Mouse (Mus musculus) kidney, embryonic 14.5 days (tissue): ENCODE data around the gene Entpd7. TPM values are rescaled to one million over a fixed set of nuclear protein-coding genes. Genes with fewer than 3 reads are reported as not detected.

Experiments
- ATAC-seq: fragments of 200-750 bp; cut with Nextera tagmentation; 2 replicates; pipeline ENCODE4 v1.8.0; 2017; ENCODE audit warnings: moderate number of reproducible peaks, mild to moderate bottlenecking, moderate TSS enrichment, moderate library complexity; ENCODE audit not compliant: low FRiP score, low TSS enrichment
- H3K27ac ChIP-seq: fragments of 300-500 bp; sonication (generic); 2 replicates; pipeline ENCODE4 v1.5.1; 2014; ENCODE audit warnings: low read depth, mild to moderate bottlenecking, low read length, moderate library complexity, mixed read lengths
- H3K27me3 ChIP-seq: fragments of 300-500 bp; sonication (generic); 2 replicates; pipeline ENCODE4 v1.6.1; 2014; ENCODE audit warnings: mild to moderate bottlenecking, low read length; ENCODE audit not compliant: control insufficient read depth, insufficient read depth
- H3K36me3 ChIP-seq: fragments of 300-500 bp; sonication (generic); 2 replicates; pipeline ENCODE4 v1.6.1; 2014; ENCODE audit warnings: low read length, mixed read lengths; ENCODE audit not compliant: control insufficient read depth, insufficient read depth
- H3K4me1 ChIP-seq: fragments of 300-500 bp; sonication (generic); 2 replicates; pipeline ENCODE4 v1.6.1; 2014; ENCODE audit warnings: low read length, mixed read lengths; ENCODE audit not compliant: control insufficient read depth, insufficient read depth
- H3K4me2 ChIP-seq: fragments of 300-500 bp; sonication (generic); replicated peaks from 2 replicates; pipeline ENCODE4 v1.6.1; 2014; ENCODE audit warnings: low read depth, mild to moderate bottlenecking, low read length
- H3K4me3 ChIP-seq: fragments of 300-500 bp; sonication (generic); 2 replicates; pipeline ENCODE4 v1.5.1; 2014; ENCODE audit warnings: mild to moderate bottlenecking, low read length
- H3K9ac ChIP-seq: fragments of 300-500 bp; sonication (generic); 2 replicates; pipeline ENCODE4 v1.6.1; 2014; ENCODE audit warnings: low read depth, mild to moderate bottlenecking, low read length, moderate library complexity
- H3K9me3 ChIP-seq: fragments of 300-500 bp; sonication (generic); 2 replicates; pipeline ENCODE4 v1.6.1; 2016; ENCODE audit warnings: low read length; ENCODE audit not compliant: control insufficient read depth
- WGBS: fragments of 180-500 bp; shearing (Covaris S2); extraction: QIAGEN DNeasy Blood & Tissue Kit; methylation state at CpG from one replicate; pipeline ENCODE4 v1.1.7; 2014; 5-methylcytosine and 5-hydroxymethylcytosine counted together
- polyA plus RNA-seq: library from polyadenylated mRNA; unstranded; fragments of >200 nt; fragmentation: Nextera tagmentation; extraction: Ambion mirVana; gene quantifications from 2 replicates; pipeline ENCODE4 v1.2.1, GENCODE M21; 2014

Entpd7 gene
- polyA plus RNA-seq, 1 experiment from 2014 or later = 16.1 TPM

- Histone ChIP-seq H3K9me3 (no peaks in the 10 kb centered on the region), H3K36me3 (peaks cover 32% of the 10 kb centered on the region), H3K27me3 (no peaks in the 10 kb centered on the region), H3K4me2 (no peak overlapping the region), H3K4me1 (no peaks in the 10 kb centered on the region), H3K9ac (no peak overlapping the region), H3K27ac (no peak overlapping the region), H3K4me3 (no peak overlapping the region)
- 93% methylated on average over 7 of the region's 7 CpGs for WGBS
- no peak for ATAC-seq
Observed at GRCm38 (mm10) chr19:43708206-43708605, 18.7 kb downstream of the Entpd7 start.

- H3K27ac ChIP-seq = no peak overlapping the region
- no peaks in the 10 kb centered on the region for H3K4me1 ChIP-seq
- peaks cover 30% of the 10 kb centered on the region for H3K36me3 ChIP-seq
- H3K9me3 ChIP-seq = no peaks in the 10 kb centered on the region
- no peak overlapping the region for H3K4me2 ChIP-seq
- H3K4me3 ChIP-seq = no peak overlapping the region
- H3K27me3 ChIP-seq = no peaks in the 10 kb centered on the region
- no peak overlapping the region for H3K9ac ChIP-seq
- 80% methylated on average over 8 of the region's 8 CpGs for WGBS
- no peak for ATAC-seq
Observed at GRCm38 (mm10) chr19:43709317-43709716, 19.8 kb downstream of the Entpd7 start.

GRCm38 (mm10) chr19:43711159-43711916 lies 21.9 kb downstream of the Entpd7 start:
- H3K27me3 ChIP-seq = no peaks in the 10 kb centered on the region
- WGBS = 56% methylated on average over 22 of the region's 22 CpGs
- no peaks in the 10 kb centered on the region for H3K9me3 ChIP-seq
- H3K4me2 ChIP-seq = no peak overlapping the region
- H3K9ac ChIP-seq = no peak overlapping the region
- H3K4me3 ChIP-seq = no peak overlapping the region
- 0 out of 2 replicates have a peak overlapping the region, but pooled peaks have one; percentile 47 for H3K27ac ChIP-seq
- peaks cover 11% of the 10 kb centered on the region for H3K36me3 ChIP-seq
- ATAC-seq = no peak
- no peaks in the 10 kb centered on the region for H3K4me1 ChIP-seq

- Histone ChIP-seq H3K4me2 (no peak overlapping the region), H3K27ac (no peak overlapping the region), H3K4me1 (no peaks in the 10 kb centered on the region), H3K9ac (no peak overlapping the region), H3K9me3 (no peaks in the 10 kb centered on the region), H3K27me3 (no peaks in the 10 kb centered on the region), H3K36me3 (peaks cover 11% of the 10 kb centered on the region), H3K4me3 (no peak overlapping the region)
- no peak for ATAC-seq
- WGBS = 62% methylated on average over 5 of the region's 5 CpGs
Observed at GRCm38 (mm10) chr19:43711971-43712370, 22.5 kb downstream of the Entpd7 start.

- no peak overlapping the region for H3K4me2 ChIP-seq
- no peak for ATAC-seq
- H3K27ac ChIP-seq = no peak overlapping the region
- peaks cover 41% of the 10 kb centered on the region; the same call in 1 of the 2 replicates for H3K36me3 ChIP-seq
- H3K9ac ChIP-seq = no peak overlapping the region
- no peaks in the 10 kb centered on the region for H3K27me3 ChIP-seq
- no peaks in the 10 kb centered on the region for H3K4me1 ChIP-seq
- WGBS = 95% methylated on average over 11 of the region's 11 CpGs
- H3K4me3 ChIP-seq = no peak overlapping the region
- H3K9me3 ChIP-seq = no peaks in the 10 kb centered on the region
Observed at GRCm38 (mm10) chr19:43720061-43720460, 30.6 kb downstream of the Entpd7 start.

- peaks cover 59% of the 10 kb centered on the region for H3K36me3 ChIP-seq
- no peaks in the 10 kb centered on the region for H3K9me3 ChIP-seq
- H3K27me3 ChIP-seq = no peaks in the 10 kb centered on the region
- H3K4me2 ChIP-seq = no peak overlapping the region
- H3K27ac ChIP-seq = no peak overlapping the region
- H3K4me3 ChIP-seq = no peak overlapping the region
- ATAC-seq = no peak
- WGBS = 86% methylated on average over 8 of the region's 8 CpGs
- H3K9ac ChIP-seq = no peak overlapping the region
- H3K4me1 ChIP-seq = no peaks in the 10 kb centered on the region
Observed at GRCm38 (mm10) chr19:43722891-43723290, 33.4 kb downstream of the Entpd7 start.

- H3K4me1 ChIP-seq = no peaks in the 10 kb centered on the region
- no peaks in the 10 kb centered on the region for H3K27me3 ChIP-seq
- H3K9ac ChIP-seq = no peak overlapping the region
- no peak overlapping the region for H3K4me2 ChIP-seq
- no peak overlapping the region for H3K27ac ChIP-seq
- no peak for ATAC-seq
- H3K36me3 ChIP-seq = peaks cover 58% of the 10 kb centered on the region
- H3K4me3 ChIP-seq = no peak overlapping the region
- no peaks in the 10 kb centered on the region for H3K9me3 ChIP-seq
- 86% methylated on average over 10 of the region's 10 CpGs for whole genome bisulfite sequencing
Observed at GRCm38 (mm10) chr19:43723501-43723900, 34.0 kb downstream of the Entpd7 start.

GRCm38 (mm10) chr19:43724194-43724593 lies 34.7 kb downstream of the Entpd7 start:
- no peak overlapping the region for H3K4me3 ChIP-seq
- WGBS = 93% methylated on average over 20 of the region's 20 CpGs
- no peak overlapping the region for H3K27ac ChIP-seq
- ATAC-seq = no peak
- peaks cover 55% of the 10 kb centered on the region for H3K36me3 ChIP-seq
- H3K27me3 ChIP-seq = no peaks in the 10 kb centered on the region
- no peaks in the 10 kb centered on the region for H3K9me3 ChIP-seq
- H3K4me2 ChIP-seq = no peak overlapping the region
- H3K9ac ChIP-seq = no peak overlapping the region
- H3K4me1 ChIP-seq = no peaks in the 10 kb centered on the region

GRCm38 (mm10) chr19:43724821-43725220 lies 35.3 kb downstream of the Entpd7 start:
- no peaks in the 10 kb centered on the region for H3K27me3 ChIP-seq
- 87% methylated on average over 7 of the region's 7 CpGs for WGBS
- no peak overlapping the region for H3K27ac ChIP-seq
- no peak for ATAC-seq
- no peaks in the 10 kb centered on the region for H3K4me1 ChIP-seq
- no peak overlapping the region for H3K4me3 ChIP-seq
- H3K9me3 ChIP-seq = no peaks in the 10 kb centered on the region
- H3K9ac ChIP-seq = no peak overlapping the region
- H3K36me3 ChIP-seq = peaks cover 57% of the 10 kb centered on the region
- no peak overlapping the region for H3K4me2 ChIP-seq
